Mouse (Mus musculus): ENCODE measurements at regions not wholly inside any gene's neighbourhood (a gene's known extent, or its start where the extent isn't known, plus 50 kb on each side); places are given as distances from the start of the nearest gene placed in this dataset.

DNA sequence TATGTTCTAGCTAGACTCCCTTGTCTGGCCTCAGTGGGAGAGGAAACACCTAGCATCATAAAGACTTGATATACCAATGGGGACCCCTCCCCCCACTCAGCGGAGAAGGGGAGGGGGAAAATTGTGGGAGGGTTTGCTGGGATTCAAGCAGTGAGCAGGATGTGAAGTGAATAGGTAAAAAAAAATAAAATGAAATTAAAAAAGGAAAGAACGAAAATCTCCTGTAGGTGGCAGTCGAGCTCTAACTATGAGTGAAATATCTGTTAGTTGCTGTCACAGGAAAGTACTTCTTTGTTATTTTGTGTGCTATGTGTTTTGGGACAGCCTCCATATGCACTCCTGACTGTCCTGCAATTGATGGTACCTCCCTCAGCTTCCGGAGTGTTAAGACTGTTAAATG is 138.6 kb downstream of the AI429214 start:
- TF ChIP-seq CTCF (conservative IDR thresholded peaks at IDR 0.05 in 1 of 2, IDR thresholded peaks at IDR 0.05 in 1 of 2; ENCODE audit: low read depth in 2 of 2, low read length in 2 of 2) (peak in 1 of 2 experiments; percentile 18; a peak in 2 of 4 replicates), MAFK (IDR thresholded peaks at IDR 0.05; ENCODE audit: insufficient replicate concordance, low read length) (no peak), POLR2A (IDR thresholded peaks at IDR 0.05; ENCODE audit: low read depth, low read length) (no peak), RAD21 (IDR thresholded peaks at IDR 0.05; ENCODE audit: low read depth, low read length) (peak; percentile 26), EP300 (IDR thresholded peaks at IDR 0.05; ENCODE audit: low read length) (no peak), TCF12 (IDR thresholded peaks at IDR 0.05; ENCODE audit: low read depth, low read length) (no peak), HCFC1 (IDR thresholded peaks at IDR 0.05; ENCODE audit: low read depth, low read length) (no peak), USF2 (conservative IDR thresholded peaks at IDR 0.05; ENCODE audit: low read depth, low read length) (no peak), MAX (IDR thresholded peaks at IDR 0.05; ENCODE audit: low read length) (no peak), RCOR1 (conservative IDR thresholded peaks at IDR 0.05; ENCODE audit: low read depth, low read length) (no peak), MAZ (IDR thresholded peaks at IDR 0.05; ENCODE audit: low read depth, low read length) (no peak), BHLHE40 (IDR thresholded peaks at IDR 0.05; ENCODE audit: low read depth, low read length) (no peak)
